Mouse (Mus musculus): ENCODE data around the gene Ttc7.

Ttc7 gene

GRCm38 (mm10) chr17:87314121-87314520 is 31.4 kb downstream of the Ttc7 start:
- DNase-seq (ENCODE audit: low read depth, low spot score), result no peak

- no peak for DNase-seq (ENCODE audit: low read depth, low spot score)
Observed at GRCm38 (mm10) chr17:87314530-87314946, 31.9 kb downstream of the Ttc7 start.

- DNase-seq (ENCODE audit: low read depth, low spot score), result peak; percentile 97
Observed at GRCm38 (mm10) chr17:87315021-87315531, 32.4 kb downstream of the Ttc7 start.

- no peak for DNase-seq (ENCODE audit: low read depth, low spot score)
Observed at GRCm38 (mm10) chr17:87315891-87316763, 33.4 kb downstream of the Ttc7 start.

GRCm38 (mm10) chr17:87317271-87317670 is 34.6 kb downstream of the Ttc7 start:
- peak; percentile 27 for DNase-seq (ENCODE audit: low read depth, low spot score)

GRCm38 (mm10) chr17:87317947-87318346 is 35.3 kb downstream of the Ttc7 start:
- no peak for DNase-seq (ENCODE audit: low read depth, low spot score)

GRCm38 (mm10) chr17:87321673-87322072 is 39.0 kb downstream of the Ttc7 start:
- peak; percentile 57 for DNase-seq (ENCODE audit: low read depth, low spot score)

GRCm38 (mm10) chr17:87323215-87323614 is 40.5 kb downstream of the Ttc7 start:
- no peak for DNase-seq (ENCODE audit: low read depth, low spot score)

GRCm38 (mm10) chr17:87325501-87325900 is 42.8 kb downstream of the Ttc7 start:
- DNase-seq (ENCODE audit: low read depth, low spot score), result no peak

GRCm38 (mm10) chr17:87326987-87327386 is 44.3 kb downstream of the Ttc7 start:
- DNase-seq (ENCODE audit: low read depth, low spot score), result no peak

- DNase-seq (ENCODE audit: low read depth, low spot score), result no peak
Observed at GRCm38 (mm10) chr17:87327645-87328044, 45.0 kb downstream of the Ttc7 start.

GRCm38 (mm10) chr17:87328177-87328768 is 45.6 kb downstream of the Ttc7 start:
- DNase-seq (ENCODE audit: low read depth, low spot score), result no peak

GRCm38 (mm10) chr17:87329144-87329700 is 46.5 kb downstream of the Ttc7 start:
- DNase-seq (ENCODE audit: low read depth, low spot score), result no peak

- no peak for DNase-seq (ENCODE audit: low read depth, low spot score)
Observed at GRCm38 (mm10) chr17:87330250-87330920, 47.7 kb downstream of the Ttc7 start.

- no peak for DNase-seq (ENCODE audit: low read depth, low spot score)
Observed at GRCm38 (mm10) chr17:87330921-87331291, 48.2 kb downstream of the Ttc7 start.

GRCm38 (mm10) chr17:87331336-87332141 is 48.9 kb downstream of the Ttc7 start:
- DNase-seq (ENCODE audit: low read depth, low spot score), result no peak

GRCm38 (mm10) chr17:87332142-87332815 is 49.6 kb downstream of the Ttc7 start:
- no peak for DNase-seq (ENCODE audit: low read depth, low spot score)

GRCm38 (mm10) chr17:87332887-87333286 is 50.2 kb downstream of the Ttc7 start:
- DNase-seq (ENCODE audit: low read depth, low spot score), result no peak

GRCm38 (mm10) chr17:87334162-87334561 is 51.5 kb downstream of the Ttc7 start:
- no peak for DNase-seq (ENCODE audit: low read depth, low spot score)

GRCm38 (mm10) chr17:87335152-87335551 is 52.5 kb downstream of the Ttc7 start:
- no peak for DNase-seq (ENCODE audit: low read depth, low spot score)

GRCm38 (mm10) chr17:87335727-87336126 is 53.0 kb downstream of the Ttc7 start:
- no peak for DNase-seq (ENCODE audit: low read depth, low spot score)
